Mouse (Mus musculus) liver, embryonic 14.5 days (tissue): Measurements from ENCODE around the gene Tmco1.

ENCODE experiments used
- CTCF ChIP-seq: IDR thresholded peaks from 2 replicates; pipeline ENCODE4 v1.5.1; 2016; ENCODE audit warnings: antibody characterized with exemption, low read depth, control low read depth
- EP300 ChIP-seq: IDR thresholded peaks from 2 replicates; pipeline ENCODE4 v1.6.1; 2016; ENCODE audit warnings: antibody characterized with exemption, low read depth

- TF ChIP-seq CTCF (peak; percentile 19; the same call in 1 of the 2 replicates), EP300 (peak; percentile 31; the same call in 1 of the 2 replicates)
Measured at GRCm38 (mm10) chr1:167382316-167382715, 74.1 kb downstream of the Tmco1 start.
